Mouse (Mus musculus) ovary, postnatal 36 days (tissue): Measurements from ENCODE around the gene Kctd5.
"Not testable (repeated sequence)": the region's sequence is repeated elsewhere in the genome, so short reads cannot be mapped to it uniquely, and the experiment has no call there.

ENCODE experiments used
- DNase-seq: peaks from one replicate; pipeline ENCODE4 v3.0.0; 2022; ENCODE audit warnings: low spot score, mixed read lengths

Gene Kctd5

GRCm38 (mm10) chr17:24072919-24073696 is at the start of gene Kctd5:
Kctd5 (minus strand) TSS chr17:24073485.
- DNase-seq: peak; percentile 93

- DNase-seq: no peak
Measured at GRCm38 (mm10) chr17:24119446-24119845, 46.2 kb upstream of the Kctd5 start.

- DNase-seq: no peak
Measured at GRCm38 (mm10) chr17:24113031-24113430, 39.7 kb upstream of the Kctd5 start.

GRCm38 (mm10) chr17:24111256-24111655 is 38.0 kb upstream of the Kctd5 start:
- DNase-seq: no peak

- no peak for DNase-seq
Measured at GRCm38 (mm10) chr17:24108896-24109295, 35.6 kb upstream of the Kctd5 start.

GRCm38 (mm10) chr17:24105111-24105510 is 31.8 kb upstream of the Kctd5 start:
- no peak for DNase-seq

GRCm38 (mm10) chr17:24098354-24098753 is 25.1 kb upstream of the Kctd5 start:
- no peak for DNase-seq

GRCm38 (mm10) chr17:24090575-24090974 is 17.3 kb upstream of the Kctd5 start:
- no peak for DNase-seq

GRCm38 (mm10) chr17:24086399-24086798 is 13.1 kb upstream of the Kctd5 start:
- not testable (repeated sequence) for DNase-seq

GRCm38 (mm10) chr17:24084593-24084992 is 11.3 kb upstream of the Kctd5 start:
- DNase-seq: no peak

- no peak for DNase-seq
Measured at GRCm38 (mm10) chr17:24077101-24077500, 3.8 kb upstream of the Kctd5 start.

- no peak for DNase-seq
Measured at GRCm38 (mm10) chr17:24069531-24069930, 3.8 kb downstream of the Kctd5 start.

- DNase-seq: no peak
Measured at GRCm38 (mm10) chr17:24068271-24068670, 5.0 kb downstream of the Kctd5 start.

GRCm38 (mm10) chr17:24062459-24063155 is 10.7 kb downstream of the Kctd5 start:
- DNase-seq: no peak

- no peak for DNase-seq
Measured at GRCm38 (mm10) chr17:24057730-24058245, 15.5 kb downstream of the Kctd5 start.

GRCm38 (mm10) chr17:24056636-24057625 is 16.4 kb downstream of the Kctd5 start:
- no peak for DNase-seq

GRCm38 (mm10) chr17:24049008-24049407 is 24.3 kb downstream of the Kctd5 start:
- no peak for DNase-seq

- no peak for DNase-seq
Measured at GRCm38 (mm10) chr17:24048053-24048452, 25.2 kb downstream of the Kctd5 start.

GRCm38 (mm10) chr17:24046026-24046425 is 27.3 kb downstream of the Kctd5 start:
- no peak for DNase-seq

- peak; percentile 29 for DNase-seq
Measured at GRCm38 (mm10) chr17:24045608-24046007, 27.7 kb downstream of the Kctd5 start.

- no peak for DNase-seq
Measured at GRCm38 (mm10) chr17:24044482-24044881, 28.8 kb downstream of the Kctd5 start.

- DNase-seq: no peak
Measured at GRCm38 (mm10) chr17:24037844-24038243, 35.4 kb downstream of the Kctd5 start, which contains the start of gene Prss27. Prss27 (plus strand) TSS chr17:24038144.
